Mouse (Mus musculus): ENCODE results near the gene Ywhag.

The Ywhag gene

GRCm38 (mm10) chr5:135888405-135889215 is 45.8 kb downstream of the Ywhag start:
- DNase-seq (ENCODE audit: low spot score): no peak

- no peak for DNase-seq (ENCODE audit: low spot score)
Observed at GRCm38 (mm10) chr5:135887675-135888102, 46.7 kb downstream of the Ywhag start, which contains the start of gene Hspb1. Gene Hspb1, plus strand, starts transcription at chr5:135887919.

- DNase-seq (ENCODE audit: low spot score): peak; percentile 72
Observed at GRCm38 (mm10) chr5:135884641-135885040, 49.8 kb downstream of the Ywhag start.

- peak; percentile 96 for DNase-seq (ENCODE audit: low spot score)
Observed at GRCm38 (mm10) chr5:135879449-135880158, 54.8 kb downstream of the Ywhag start.

- DNase-seq (ENCODE audit: low spot score): peak; percentile 91
Observed at GRCm38 (mm10) chr5:135877831-135878231, 56.6 kb downstream of the Ywhag start.

- DNase-seq (ENCODE audit: low spot score): peak; percentile 88
Observed at GRCm38 (mm10) chr5:135877180-135877579, 57.2 kb downstream of the Ywhag start.

GRCm38 (mm10) chr5:135873753-135874152 is 60.7 kb downstream of the Ywhag start:
- DNase-seq (ENCODE audit: low spot score): no peak

GRCm38 (mm10) chr5:135872996-135873395 is 61.4 kb downstream of the Ywhag start:
- no peak for DNase-seq (ENCODE audit: low spot score)

- no peak for DNase-seq (ENCODE audit: low spot score)
Observed at GRCm38 (mm10) chr5:135870505-135870904, 63.9 kb downstream of the Ywhag start.

GRCm38 (mm10) chr5:135869661-135870423 is 64.6 kb downstream of the Ywhag start:
- no peak for DNase-seq (ENCODE audit: low spot score)

GRCm38 (mm10) chr5:135868653-135869052 is 65.8 kb downstream of the Ywhag start:
- DNase-seq (ENCODE audit: low spot score): no peak

GRCm38 (mm10) chr5:135867637-135868593 is 66.5 kb downstream of the Ywhag start:
- DNase-seq (ENCODE audit: low spot score): no peak

GRCm38 (mm10) chr5:135866662-135867061 is 67.8 kb downstream of the Ywhag start:
- no peak for DNase-seq (ENCODE audit: low spot score)
